Mouse (Mus musculus): ENCODE measurements around the gene Ydjc. TPM values are rescaled to one million over a fixed set of nuclear protein-coding genes. Genes with fewer than 3 reads are reported as not detected.
A peak's percentile ranks its signal among the peaks of the same experiment; 100 is the strongest.

The Ydjc gene
- total and polyA plus RNA-seq, 3 experiments, result 54.3 to 70.9 (median 65.3) TPM

GRCm38 (mm10) chr16:17208389-17209361, 64.3 kb downstream of the Ydjc start, which contains the start of gene Rimbp3:
TSS of gene Rimbp3 (plus strand) at chr16:17208603.
- peak within 1 kb of the TSS; percentile 85 for H3K4me2 ChIP-seq (ENCODE audit: insufficient read depth, low read depth, poor library complexity, severe bottlenecking)
- no peaks in the 10 kb centered on the region for H3K36me3 ChIP-seq (replicated peaks in 1 of 2; ENCODE audit: control insufficient read depth in 1 of 2, insufficient read depth in 1 of 2, low read length in 1 of 2)
- H3K9ac ChIP-seq (ENCODE audit: insufficient read depth, low read depth), result peak within 1 kb of the TSS; percentile 47; the same call in 1 of the 2 replicates
- no peaks in the 10 kb centered on the region for H3K79me2 ChIP-seq (replicated peaks; ENCODE audit: control insufficient read depth, extremely low read depth, insufficient read depth, poor library complexity, severe bottlenecking)
- H3K27ac ChIP-seq (ENCODE audit: insufficient read depth, low read depth), result peak within 1 kb of the TSS; percentile 36
- peaks cover 51% of the 10 kb centered on the region for H3K27me3 ChIP-seq (replicated peaks)
- in situ Hi-C loops (cut with MboI; ENCODE audit: low pct_ligation_motif_present, low pct_unique_long_range_greater_than_20kb, low sequenced_read_pairs) (loop anchor here (5.0 to 10.0 kb wide), 2 partner anchors 74 to 326 kb away; partner anchors contain the start of gene Thap7), dilution Hi-C loops (cut with MboI; ENCODE audit: extremely low pct_ligation_motif_present, extremely low pct_unique_long_range_greater_than_20kb, low sequenced_read_pairs) (no loop called here)
- peaks cover 7% of the 10 kb centered on the region for H3K9me3 ChIP-seq (replicated peaks; ENCODE audit: low read length)
- peak within 1 kb of the TSS; percentile 45 to 75 (median 74) for H3K4me3 ChIP-seq (replicated peaks in 1 of 3; ENCODE audit: low read depth in 2 of 3, low read length in 2 of 3, poor library complexity in 1 of 3)
- H3K4me1 ChIP-seq (ENCODE audit: control insufficient read depth in 1 of 2, insufficient read depth in 2 of 2), result peaks cover 4 to 26% of the 10 kb centered on the region in 2 experiments
- peak; percentile 74 for DNase-seq (ENCODE audit: extremely low read depth)
- TF ChIP-seq NRF1 (IDR thresholded peaks at IDR 0.05; ENCODE audit: low read depth, low read length) (peak; percentile 75), ZNF384 (IDR thresholded peaks at IDR 0.05; ENCODE audit: low read depth, low read length) (no peak), E2F4 (IDR thresholded peaks at IDR 0.05; ENCODE audit: insufficient replicate concordance, low read depth, low read length) (no peak), USF1 (IDR thresholded peaks at IDR 0.05; ENCODE audit: low read depth, low read length) (no peak), BHLHE40 (IDR thresholded peaks at IDR 0.05; ENCODE audit: low read depth, low read length) (no peak; the same call in none of the 2 replicates), CHD1 (IDR thresholded peaks at IDR 0.05; ENCODE audit: low read depth, low read length) (no peak; the same call in 1 of the 2 replicates), HCFC1 (IDR thresholded peaks at IDR 0.05; ENCODE audit: low read depth, low read length) (peak; percentile 66), JUND (conservative IDR thresholded peaks at IDR 0.05; ENCODE audit: low read depth, low read length) (no peak), PAX5 (IDR thresholded peaks at IDR 0.05; ENCODE audit: low read length) (no peak), JUN (IDR thresholded peaks at IDR 0.05; ENCODE audit: insufficient read depth, low read depth, low read length) (no peak), NELFE (IDR thresholded peaks at IDR 0.05; ENCODE audit: low read depth, low read length) (peak; percentile 61; the same call in 1 of the 2 replicates), TBP (conservative IDR thresholded peaks at IDR 0.05; ENCODE audit: low read depth, low read length) (0 out of 2 replicates have a peak, but pooled peaks have one; percentile 22), ETS1 (conservative IDR thresholded peaks at IDR 0.05; ENCODE audit: low read depth, low read length) (no peak), MEF2A (IDR thresholded peaks at IDR 0.05; ENCODE audit: borderline replicate concordance, low read depth, low read length) (peak; percentile 47), GABPA (IDR thresholded peaks at IDR 0.05; ENCODE audit: insufficient replicate concordance, low read depth, low read length) (no peak), SIN3A (IDR thresholded peaks at IDR 0.05; ENCODE audit: low read length) (peak; percentile 61), SMC3 (IDR thresholded peaks at IDR 0.05; ENCODE audit: low read depth, low read length) (peak; percentile 76), CHD2 (IDR thresholded peaks at IDR 0.05; ENCODE audit: low read length) (no peak), ZC3H11A (IDR thresholded peaks at IDR 0.05; ENCODE audit: low read depth, low read length) (no peak), MAX (IDR thresholded peaks at IDR 0.05; ENCODE audit: low read length) (peak; percentile 44), RCOR1 (conservative IDR thresholded peaks at IDR 0.05; ENCODE audit: low read depth, low read length) (no peak), EP300 (IDR thresholded peaks at IDR 0.05; ENCODE audit: low read length) (peak; percentile 19; the same call in 1 of the 2 replicates), UBTF (IDR thresholded peaks at IDR 0.05; ENCODE audit: low read depth, low read length) (peak; percentile 89), ZKSCAN1 (IDR thresholded peaks at IDR 0.05; ENCODE audit: borderline replicate concordance, low read depth, low read length) (no peak), MAFK (IDR thresholded peaks at IDR 0.05; ENCODE audit: insufficient replicate concordance, low read length) (no peak), RAD21 (IDR thresholded peaks at IDR 0.05; ENCODE audit: low read depth, low read length) (peak; percentile 39), MYC (IDR thresholded peaks at IDR 0.05; ENCODE audit: low read depth, low read length) (0 out of 2 replicates have a peak, but pooled peaks have one; percentile 48), KAT2A (IDR thresholded peaks at IDR 0.05; ENCODE audit: insufficient replicate concordance, low read length) (0 out of 2 replicates have a peak, but pooled peaks have one; percentile 27), USF2 (conservative IDR thresholded peaks at IDR 0.05; ENCODE audit: low read depth, low read length) (no peak), POLR2AphosphoS2 (IDR thresholded peaks at IDR 0.05; ENCODE audit: low read depth, low read length) (no peak), ELF1 (IDR thresholded peaks at IDR 0.05; ENCODE audit: low read depth, low read length) (peak; percentile 84), CTCF (conservative IDR thresholded peaks at IDR 0.05 in 1 of 2, IDR thresholded peaks at IDR 0.05 in 1 of 2; ENCODE audit: low read depth in 2 of 2, low read length in 2 of 2) (peak; percentile 54 to 97; a peak in 3 of 4 replicates), IRF4 (IDR thresholded peaks at IDR 0.05; ENCODE audit: low read depth, low read length) (peak; percentile 53), ZMIZ1 (IDR thresholded peaks at IDR 0.05; ENCODE audit: low read depth, low read length) (0 out of 2 replicates have a peak, but pooled peaks have one; percentile 22), POLR2A (IDR thresholded peaks at IDR 0.05; ENCODE audit: low read depth, low read length) (peak; percentile 21; the same call in 1 of the 2 replicates), MAZ (IDR thresholded peaks at IDR 0.05; ENCODE audit: low read depth, low read length) (0 out of 2 replicates have a peak, but pooled peaks have one; percentile 51), MXI1 (IDR thresholded peaks at IDR 0.05; ENCODE audit: low read depth, low read length) (peak; percentile 73)

Data from CH12.LX (cell line).